Mouse (Mus musculus): Measurements from ENCODE around the gene Kpna1. TPM values are rescaled to one million over a fixed set of nuclear protein-coding genes. Genes with fewer than 3 reads are reported as not detected.

Kpna1 gene
- total RNA-seq, 4 experiments from 2014 or later = 63.4 to 91.0 (median 68.9) TPM

GRCm38 (mm10) chr16:36071450-36072379, 93.2 kb downstream of the Kpna1 start, which contains the start of the genes Fam162a and Ccdc58:
Gene Fam162a, minus strand, starts transcription at chr16:36071594.
Gene Ccdc58, plus strand, starts transcription at chr16:36071685.
- peak; percentile 89 for DNase-seq

- no peak for DNase-seq
Observed at GRCm38 (mm10) chr16:36072410-36073011, 94.0 kb downstream of the Kpna1 start.

- no peak for DNase-seq
Observed at GRCm38 (mm10) chr16:36074772-36075171, 96.2 kb downstream of the Kpna1 start.

GRCm38 (mm10) chr16:36079916-36080315, 101.4 kb downstream of the Kpna1 start:
- DNase-seq = peak; percentile 31

Other genes starting within 250 kb of the Kpna1 start
- gene Dirc2, start 209.4 kb upstream of the Kpna1 start, total RNA-seq (2022) = 10 to 100 TPM; 32.3 to 57.3 (median 43.9) TPM
- gene Hspbap1, start 208.4 kb upstream of the Kpna1 start, total RNA-seq (2022) = 1 to 10 TPM; 6.6 to 9.8 (median 7.8) TPM
- 10 to 100 TPM; 11.7 to 16.3 (median 15.5) TPM for gene Parp14, start 107.2 kb upstream of the Kpna1 start, total RNA-seq (2022)
- 10 to 100 TPM; 13.3 to 19.8 (median 15.6) TPM for gene Parp9, start 40.3 kb upstream of the Kpna1 start, total RNA-seq (2022)
- gene Dtx3l, start 39.6 kb upstream of the Kpna1 start, total RNA-seq (2022) = 10 to 100 TPM in 2 of 4 experiments, 1 to 10 TPM in 2; 8.2 to 14.3 (median 11.2) TPM
- 1 to 10 TPM; 4.2 to 6.8 (median 5.3) TPM for gene Wdr5b, start 62.4 kb downstream of the Kpna1 start, total RNA-seq (2022)
- 100 to 1,000 TPM; 117 to 219 (median 160) TPM for gene Fam162a, start 92.8 kb downstream of the Kpna1 start, total RNA-seq (2022)
- gene Ccdc58, start 92.9 kb downstream of the Kpna1 start, total RNA-seq (2022) = 10 to 100 TPM; 36.2 to 57.5 (median 40.1) TPM
- gene Csta1, start 152.5 kb downstream of the Kpna1 start, total RNA-seq (2022) = not detected
- gene Stfa2l1, start 178.1 kb downstream of the Kpna1 start, total RNA-seq (2022) = not detected
- not detected for gene Gm5483, start 205.5 kb downstream of the Kpna1 start, total RNA-seq (2022)
- gene Gm5416, start 231.7 kb downstream of the Kpna1 start, total RNA-seq (2022) = not detected
- 1 to 10 TPM in 1 of 4 experiments, not detected in 3; 8.1 TPM for gene 2010005H15Rik, start 242.7 kb downstream of the Kpna1 start, total RNA-seq (2022)